Mouse (Mus musculus): ENCODE measurements around the gene Adcyap1r1.

DNA sequence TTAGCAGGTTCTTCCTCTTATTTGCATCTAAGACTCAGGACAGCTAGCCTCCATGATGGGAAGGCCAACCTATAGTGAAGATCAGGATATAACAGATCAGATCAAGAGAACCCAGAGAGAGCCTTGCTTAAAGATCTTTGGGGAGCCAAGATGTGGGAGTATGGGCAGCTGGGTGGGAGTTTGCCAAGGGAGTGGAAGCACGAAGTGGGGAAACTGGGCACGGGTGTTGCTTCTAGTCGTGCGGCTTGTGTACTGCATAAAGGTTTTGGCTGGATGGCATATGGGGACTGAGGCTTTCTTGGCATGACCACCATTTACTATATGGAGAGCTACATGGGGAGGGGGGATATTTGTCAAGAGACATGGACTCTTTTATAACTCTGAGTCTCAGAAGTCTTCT lies 44.4 kb downstream of the Adcyap1r1 start:
- TF ChIP-seq GATA1 (IDR thresholded peaks at IDR 0.05; ENCODE audit: low read length) (no peak), TAL1 (IDR thresholded peaks at IDR 0.05; ENCODE audit: low read length) (no peak)
